Mouse (Mus musculus) hindlimb bud, embryonic 11.5 days (tissue): ENCODE measurements around the gene Tmed4.
A peak's percentile ranks its signal among the peaks of the same experiment; 100 is the strongest.
"Not testable (repeated sequence)": the region's sequence is repeated elsewhere in the genome, so short reads cannot be mapped to it uniquely, and the experiment has no call there.

Source experiments
- DNase-seq: peaks from one replicate; pipeline ENCODE4 v3.0.0-alpha.2; 2012; ENCODE audit warnings: low read depth, low spot score; ENCODE audit errors: extremely low spot score

Tmed4 gene

GRCm38 (mm10) chr11:6275094-6275484 lies 419 bp upstream of the Tmed4 start:
- no peak for DNase-seq

DNA sequence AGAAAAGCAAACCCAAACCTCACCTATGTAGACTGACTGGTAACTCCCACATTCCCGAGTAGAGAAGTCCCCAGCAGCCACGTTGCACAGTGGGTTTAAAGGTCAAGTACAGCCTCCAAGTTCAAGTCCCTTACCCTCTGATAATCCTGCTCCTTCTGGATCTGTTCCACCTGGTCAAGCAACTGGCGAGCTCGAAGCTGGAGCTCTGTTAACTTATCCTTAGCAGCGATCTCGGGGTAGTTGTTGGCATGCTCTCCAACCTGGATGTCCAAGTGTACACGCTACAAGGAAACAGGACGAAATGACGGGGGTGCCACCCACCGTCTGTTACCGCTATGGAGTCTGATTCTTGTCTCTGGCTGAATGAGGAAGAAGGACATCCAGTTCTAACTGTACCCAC lies 1.1 kb downstream of the Tmed4 start:
- no peak for DNase-seq

- DNase-seq: peak; percentile 88
Measured at GRCm38 (mm10) chr11:6267320-6268254, 7.1 kb downstream of the Tmed4 start, which contains the start of gene Ddx56. Gene Ddx56 (minus strand): TSS chr11:6267772.

GRCm38 (mm10) chr11:6266621-6267020 lies 8.0 kb downstream of the Tmed4 start:
- DNase-seq: no peak

DNA sequence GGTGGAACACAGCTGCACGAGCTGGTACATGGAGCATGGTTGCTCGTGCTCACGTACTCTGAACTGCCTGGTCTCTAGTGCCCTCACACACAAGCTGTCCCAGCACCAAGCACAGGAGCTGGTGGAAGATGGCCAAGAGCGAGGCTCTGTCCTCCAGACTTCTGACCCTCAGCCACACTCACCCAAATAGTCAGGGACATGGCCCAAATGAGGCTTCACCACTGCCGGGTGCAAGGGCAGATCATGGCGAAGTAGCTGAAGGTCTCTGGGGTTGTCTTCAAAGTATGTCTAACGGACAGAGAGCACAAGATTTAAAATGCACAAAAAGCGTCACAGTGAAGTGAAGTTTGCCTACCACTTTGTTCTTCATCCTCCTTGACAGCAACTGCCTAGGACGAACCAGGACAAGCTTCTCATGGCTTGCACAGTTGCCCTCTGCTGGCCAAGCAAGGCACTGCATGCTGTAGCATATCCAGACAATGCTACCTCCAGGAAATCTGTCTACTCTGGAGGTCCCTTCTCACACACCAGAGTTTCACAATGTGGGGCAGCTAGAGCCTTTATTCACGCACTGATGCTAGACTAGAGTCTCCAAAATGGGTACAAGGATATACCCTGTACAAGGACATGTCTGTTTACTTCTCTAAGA lies 13.1 kb downstream of the Tmed4 start:
- peak; percentile 46 for DNase-seq

GRCm38 (mm10) chr11:6259413-6259812 lies 15.3 kb downstream of the Tmed4 start:
- no peak for DNase-seq

GRCm38 (mm10) chr11:6256490-6257072 lies 18.1 kb downstream of the Tmed4 start:
- no peak for DNase-seq

DNA sequence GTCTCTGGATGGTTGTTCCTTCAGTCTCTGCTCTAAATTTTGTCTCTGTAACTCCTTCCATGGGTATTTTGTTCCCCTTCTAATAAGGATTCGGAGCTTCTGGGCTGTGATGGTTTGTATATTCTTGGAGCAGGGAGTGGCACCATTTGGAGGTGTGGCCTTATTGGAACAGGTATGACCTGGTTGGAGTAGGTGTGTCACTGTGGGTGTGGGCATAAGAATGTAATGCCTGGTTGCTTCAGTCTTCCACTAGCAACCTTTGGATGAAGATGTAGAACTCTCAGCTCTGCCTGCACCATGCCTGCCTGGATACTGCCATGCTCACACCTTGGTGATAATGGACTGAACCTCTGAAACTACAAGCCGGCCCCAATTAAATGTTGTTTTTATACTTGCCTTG lies 20.1 kb downstream of the Tmed4 start:
- not testable (repeated sequence) for DNase-seq

DNA sequence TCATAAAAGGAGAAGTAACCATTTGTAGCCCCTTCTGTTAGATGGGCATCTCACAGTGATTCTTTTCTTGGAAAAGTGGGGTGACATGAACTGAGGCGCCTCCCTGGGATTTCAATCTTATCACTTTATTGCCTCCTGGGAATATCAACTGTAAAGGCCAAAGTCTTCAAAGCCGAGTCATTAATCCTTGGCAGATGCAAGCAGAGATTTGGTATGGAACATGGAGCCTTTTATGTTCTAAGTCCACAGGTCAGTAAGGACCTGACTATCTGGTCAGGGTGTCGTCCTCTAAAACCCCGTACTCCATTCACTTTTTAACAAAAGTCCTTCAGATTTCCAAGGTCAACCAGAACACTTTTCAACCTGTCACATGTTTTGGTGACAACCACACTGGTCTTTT lies 21.8 kb downstream of the Tmed4 start:
- DNase-seq: no peak

DNA sequence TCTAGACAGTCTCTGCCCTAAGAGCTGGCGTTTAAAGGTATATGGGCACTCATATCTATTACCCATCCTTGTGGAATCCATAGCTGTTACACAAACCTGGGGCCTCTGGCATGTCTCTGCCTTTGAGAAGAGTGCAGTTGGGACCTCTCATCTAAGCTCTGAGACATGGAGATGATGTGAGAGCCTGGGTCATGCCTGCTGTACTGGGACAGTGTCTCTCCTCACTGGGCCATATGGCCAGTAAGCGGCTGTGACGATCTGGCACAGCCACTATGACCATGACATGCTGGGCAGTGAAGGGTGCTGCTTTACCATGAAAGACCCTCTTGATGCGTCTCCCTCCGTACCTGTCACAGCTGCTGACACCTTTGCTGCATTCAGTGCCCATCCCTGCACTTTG lies 22.4 kb downstream of the Tmed4 start:
- no peak for DNase-seq

DNA sequence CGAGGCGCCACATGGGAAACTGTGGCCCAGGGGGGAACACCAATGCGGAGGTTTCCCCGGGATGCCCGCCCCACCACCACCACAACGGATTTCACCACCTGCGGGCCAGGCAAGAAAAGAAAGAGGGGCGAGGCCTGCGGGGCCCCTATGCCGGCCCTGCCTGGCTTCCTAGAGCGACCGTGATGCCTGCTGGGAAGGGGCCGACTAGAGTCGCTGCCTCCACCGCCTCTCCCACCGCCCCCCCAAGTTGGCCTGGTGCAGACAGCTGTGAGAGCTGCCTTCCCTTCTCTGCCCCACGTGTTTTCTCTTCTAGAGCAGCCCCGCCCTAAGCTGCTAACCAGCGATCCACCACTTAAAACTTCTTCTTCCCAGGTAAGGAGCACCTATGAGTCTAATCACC lies 30.0 kb downstream of the Tmed4 start:
- DNase-seq: no peak

GRCm38 (mm10) chr11:6233025-6233424 lies 41.6 kb downstream of the Tmed4 start:
- no peak for DNase-seq

GRCm38 (mm10) chr11:6230012-6230411 lies 44.7 kb downstream of the Tmed4 start, which contains the start of gene Npc1l1:
Gene Npc1l1 (minus strand): TSS chr11:6230143.
- no peak for DNase-seq

DNA sequence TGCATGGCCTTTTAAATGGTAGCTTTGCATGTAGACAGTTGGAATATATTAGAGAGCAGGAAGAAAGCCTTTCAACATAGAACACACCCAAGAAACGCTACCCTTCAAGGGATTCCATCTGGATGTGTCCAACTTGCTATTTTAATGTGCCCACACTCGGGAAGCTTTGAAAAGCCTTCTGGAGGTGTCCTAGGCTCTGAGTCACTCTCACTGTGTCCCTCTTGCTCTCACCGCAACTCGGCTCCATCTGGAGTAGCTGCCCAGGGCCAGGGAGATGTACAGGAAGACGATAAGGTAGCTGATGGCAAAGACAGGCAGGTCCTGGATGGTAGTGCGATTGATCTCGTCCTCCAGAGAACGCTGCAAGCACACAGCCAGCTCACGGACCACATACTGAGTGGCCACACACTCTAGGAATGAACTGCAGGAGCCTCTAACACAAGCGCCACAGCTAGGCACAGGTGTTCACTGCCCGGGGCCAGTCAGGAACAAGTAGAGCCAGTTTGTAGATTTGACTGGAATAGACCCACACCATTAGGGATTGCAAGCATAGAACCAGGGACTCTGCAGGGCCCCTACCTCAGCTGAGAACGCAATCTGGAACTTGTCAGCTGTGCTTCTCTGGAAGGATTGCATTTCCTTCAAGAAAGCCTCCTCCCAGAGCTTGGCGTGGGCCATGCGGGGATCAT lies 50.0 kb downstream of the Tmed4 start:
- DNase-seq: no peak

DNA sequence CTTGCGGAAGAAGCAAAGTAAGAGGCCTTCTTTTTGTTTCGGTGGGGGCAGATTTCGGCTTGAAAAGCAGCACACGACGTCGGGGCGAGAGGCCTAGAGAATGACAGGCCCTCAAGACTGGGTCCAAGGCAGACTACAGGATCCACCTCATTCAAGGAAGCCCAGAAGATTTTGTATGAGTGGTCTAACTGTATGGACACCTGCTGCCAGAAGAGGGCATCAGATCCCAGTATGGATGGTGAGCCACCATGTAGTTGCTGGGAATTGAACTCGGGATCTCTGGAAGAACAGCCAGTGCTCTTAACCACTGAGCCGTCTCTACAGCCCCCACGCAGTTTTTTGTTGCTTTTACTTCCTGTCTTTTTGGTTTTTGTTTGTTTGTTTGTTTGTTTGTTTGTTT lies 52.5 kb downstream of the Tmed4 start:
- DNase-seq: no peak
